Mouse (Mus musculus): ENCODE results near the gene Clic1.

- peak; percentile 94 for TF ChIP-seq EP300 (IDR thresholded peaks at IDR 0.05; ENCODE audit: low read depth)
- TF ChIP-seq CTCF (IDR thresholded peaks at IDR 0.05; ENCODE audit: low read depth) = no peak
Measured at GRCm38 (mm10) chr17:35021842-35022477, 27.8 kb upstream of the Clic1 start.

All from liver, postnatal 0 days (tissue).